Mouse (Mus musculus) midbrain, embryonic 14.5 days (tissue): ENCODE measurements around the gene Smad5. TPM values are rescaled to one million over a fixed set of nuclear protein-coding genes. Genes with fewer than 3 reads are reported as not detected.

Experiments used
- ATAC-seq: fragments of 200-750 bp; cut with Nextera tagmentation; 2 replicates; pipeline ENCODE4 v1.8.0; 2017; ENCODE audit warnings: moderate number of reproducible peaks, moderate library complexity; ENCODE audit not compliant: low FRiP score, low TSS enrichment
- DNase-seq: peaks from one replicate; pipeline ENCODE4 v3.0.0-alpha.2; 2015
- H3K27ac ChIP-seq: fragments of 300-500 bp; sonication (generic); replicated peaks from 2 replicates; pipeline ENCODE4 v1.5.1; 2014; ENCODE audit warnings: mild to moderate bottlenecking, low read depth, low read length, moderate library complexity
- H3K27me3 ChIP-seq: fragments of 300-500 bp; sonication (generic); 2 replicates; pipeline ENCODE4 v1.6.1; 2014; ENCODE audit warnings: low read length, control low read depth, mixed read lengths; ENCODE audit not compliant: control insufficient read depth, insufficient read depth
- H3K36me3 ChIP-seq: fragments of 300-500 bp; sonication (generic); 2 replicates; pipeline ENCODE4 v1.6.1; 2014; ENCODE audit warnings: low read length, control low read depth; ENCODE audit not compliant: control insufficient read depth, insufficient read depth
- H3K4me1 ChIP-seq: fragments of 300-500 bp; sonication (generic); 2 replicates; pipeline ENCODE4 v1.6.1; 2014; ENCODE audit warnings: mild to moderate bottlenecking, antibody characterized with exemption, low read length, control low read depth; ENCODE audit not compliant: control insufficient read depth, insufficient read depth
- H3K4me2 ChIP-seq: fragments of 300-500 bp; sonication (generic); 2 replicates; pipeline ENCODE4 v1.6.1; 2014; ENCODE audit warnings: mild to moderate bottlenecking, low read length, moderate library complexity
- H3K4me3 ChIP-seq: fragments of 300-500 bp; sonication (generic); replicated peaks from 2 replicates; pipeline ENCODE4 v1.5.1; 2014; ENCODE audit warnings: low read depth, low read length
- H3K9ac ChIP-seq: fragments of 300-500 bp; sonication (generic); replicated peaks from 2 replicates; pipeline ENCODE4 v1.6.1; 2014; ENCODE audit warnings: mild to moderate bottlenecking, low read length, moderate library complexity
- H3K9me3 ChIP-seq: fragments of 300-500 bp; sonication (generic); 2 replicates; pipeline ENCODE4 v1.6.1; 2016; ENCODE audit warnings: low read length, control low read depth, mixed read lengths; ENCODE audit not compliant: control insufficient read depth
- WGBS: fragments of 180-500 bp; shearing (Covaris S2); extraction: QIAGEN DNeasy Blood & Tissue Kit; methylation state at CpG from one replicate; pipeline ENCODE4 v1.1.7; 2014; 5-methylcytosine and 5-hydroxymethylcytosine counted together
- polyA plus RNA-seq: library from polyadenylated mRNA; unstranded; fragments of >200 nt; fragmentation: Nextera tagmentation; extraction: Ambion mirVana; gene quantifications from 2 replicates; pipeline ENCODE4 v1.2.1, GENCODE M21; 2014

Smad5 gene
- polyA plus RNA-seq, 1 experiment from 2014 or later, result 35.7 TPM

DNA sequence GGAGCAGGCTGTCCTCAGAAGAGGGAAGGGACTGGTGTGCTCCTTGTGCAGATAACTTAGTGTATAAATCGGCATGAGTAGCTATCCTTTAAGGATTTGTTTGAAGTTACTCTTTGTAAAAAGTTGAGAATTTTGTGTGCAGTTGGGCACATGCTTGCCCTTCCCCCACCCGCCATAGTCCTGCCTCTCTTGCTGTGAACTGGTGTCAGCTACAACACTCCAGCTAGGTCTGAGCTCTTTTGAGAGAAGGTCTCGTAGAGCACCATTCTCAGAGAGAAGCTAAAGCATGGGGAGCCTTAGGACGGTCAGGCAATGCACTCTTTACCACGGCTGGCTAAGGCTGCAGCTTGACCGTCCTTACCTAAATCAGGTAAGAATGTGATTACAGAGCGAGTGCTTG lies 38.9 kb downstream of the Smad5 start:
- no peak for DNase-seq
- Histone ChIP-seq H3K27ac (no peak overlapping the region), H3K4me2 (no peak overlapping the region), H3K9ac (no peak overlapping the region), H3K4me3 (no peak overlapping the region), H3K36me3 (peaks cover 41% of the 10 kb centered on the region), H3K27me3 (no peaks in the 10 kb centered on the region), H3K9me3 (no peaks in the 10 kb centered on the region), H3K4me1 (no peaks in the 10 kb centered on the region)
- no peak for ATAC-seq
- WGBS, result 86% methylated on average over 7 of the region's 7 CpGs

DNA sequence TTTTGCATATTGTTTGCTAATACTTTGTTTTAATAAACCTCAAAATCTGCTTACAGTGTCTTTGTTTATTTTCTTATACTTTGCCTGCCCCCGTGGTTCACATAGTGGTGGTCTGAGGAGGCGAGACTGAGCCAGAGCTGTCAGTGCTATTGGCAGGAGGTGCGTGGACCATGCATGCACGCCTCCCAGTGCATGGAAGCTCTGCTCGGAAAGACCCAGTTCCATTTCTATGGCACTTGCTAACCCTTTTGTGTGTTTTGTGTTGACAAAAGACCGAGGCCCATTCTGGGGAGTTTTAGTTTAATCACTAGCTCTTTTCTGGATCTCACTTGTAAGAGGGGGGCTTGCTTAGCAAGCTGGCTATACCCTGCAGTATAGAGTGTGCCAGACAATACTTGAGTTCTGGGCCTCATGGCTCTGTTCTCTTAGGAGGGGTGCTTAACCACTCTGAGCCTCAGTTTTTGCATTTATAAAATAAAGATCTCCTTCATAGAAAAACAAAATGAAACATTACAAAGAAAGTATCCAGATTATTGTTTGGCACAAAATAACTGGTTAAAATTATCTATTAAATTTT lies 39.6 kb downstream of the Smad5 start:
- H3K4me1 ChIP-seq, result no peaks in the 10 kb centered on the region
- H3K9ac ChIP-seq, result no peak overlapping the region
- ATAC-seq, result no peak
- H3K27me3 ChIP-seq, result no peaks in the 10 kb centered on the region
- H3K36me3 ChIP-seq, result peaks cover 34% of the 10 kb centered on the region
- peak; percentile 14 for DNase-seq
- no peak overlapping the region for H3K4me3 ChIP-seq
- no peaks in the 10 kb centered on the region for H3K9me3 ChIP-seq
- 53% methylated on average over 6 of the region's 6 CpGs for WGBS
- no peak overlapping the region for H3K27ac ChIP-seq
- H3K4me2 ChIP-seq, result no peak overlapping the region

DNA sequence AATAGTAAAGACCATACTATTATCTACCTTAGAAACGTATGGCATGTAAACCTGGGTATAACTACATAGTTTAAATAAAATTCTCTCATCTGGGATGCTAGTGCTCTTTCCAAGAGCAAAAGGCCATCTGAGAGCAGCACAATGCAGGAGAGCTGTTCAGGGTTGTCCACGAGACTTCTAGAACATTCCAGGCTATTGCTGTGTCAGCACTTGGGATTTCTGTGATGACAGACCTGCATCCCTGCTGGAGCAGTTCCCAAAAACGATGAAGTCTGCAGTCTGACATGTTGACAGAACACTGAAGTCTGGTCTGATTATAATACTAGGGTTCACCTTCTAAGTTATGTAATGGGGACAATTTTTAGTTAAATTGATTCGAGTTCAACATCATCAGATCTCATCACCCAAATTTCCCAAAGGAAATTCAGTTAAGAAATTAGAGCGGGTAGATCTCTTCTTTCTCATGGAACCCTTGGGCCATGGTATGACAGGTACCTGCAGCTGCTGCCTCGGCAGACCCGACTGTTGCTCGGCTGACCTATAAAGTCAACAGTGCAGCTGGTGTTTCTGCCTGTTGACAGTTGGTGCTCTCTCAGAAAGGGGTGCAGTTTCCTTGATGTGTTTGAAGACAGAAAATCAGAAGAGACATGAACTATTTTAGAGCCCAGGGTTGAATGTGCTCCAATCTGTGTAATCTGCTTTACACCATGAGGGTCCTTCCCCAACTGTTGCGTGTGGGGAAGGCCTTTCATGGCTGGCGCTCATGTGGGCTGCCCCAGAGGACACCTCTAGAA lies 44.1 kb downstream of the Smad5 start:
- Histone ChIP-seq H3K27ac (no peak overlapping the region), H3K36me3 (0 out of 2 replicates have a peak, but pooled peaks cover under 1% of the 10 kb centered on the region), H3K9me3 (no peaks in the 10 kb centered on the region), H3K4me3 (no peak overlapping the region), H3K9ac (no peak overlapping the region), H3K4me1 (0 out of 2 replicates have a peak, but pooled peaks cover under 1% of the 10 kb centered on the region), H3K27me3 (peaks cover 8% of the 10 kb centered on the region), H3K4me2 (no peak overlapping the region)
- DNase-seq (no peak), ATAC-seq (no peak)
- 87% methylated on average over 10 of the region's 10 CpGs for WGBS

DNA sequence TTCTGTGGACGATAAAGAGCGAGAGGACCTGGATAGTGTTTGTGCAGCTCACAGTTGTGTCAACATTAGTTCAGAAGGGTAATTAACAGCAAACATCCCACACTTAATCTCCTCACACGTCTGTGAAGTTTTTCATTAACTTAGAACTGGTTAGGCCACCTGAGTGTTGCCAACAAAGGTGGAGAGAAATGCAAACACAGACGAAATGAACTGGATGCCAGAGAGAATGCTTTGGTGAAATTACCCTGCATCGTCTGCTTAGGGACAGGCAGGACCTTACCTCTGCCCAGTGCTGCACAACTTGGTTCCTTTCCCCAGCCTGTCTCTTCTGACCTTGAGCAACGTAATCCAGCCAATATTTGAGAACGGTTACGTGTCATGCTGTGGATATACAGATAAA lies 44.7 kb downstream of the Smad5 start:
- no peak overlapping the region for H3K4me2 ChIP-seq
- no peaks in the 10 kb centered on the region for H3K9me3 ChIP-seq
- peaks cover 7% of the 10 kb centered on the region; the same call in 1 of the 2 replicates for H3K4me1 ChIP-seq
- peaks cover 13% of the 10 kb centered on the region for H3K27me3 ChIP-seq
- no peak overlapping the region for H3K27ac ChIP-seq
- H3K4me3 ChIP-seq, result no peak overlapping the region
- H3K36me3 ChIP-seq, result no peaks in the 10 kb centered on the region
- no peak for ATAC-seq
- 82% methylated on average over 8 of the region's 8 CpGs for WGBS
- no peak overlapping the region for H3K9ac ChIP-seq
- no peak for DNase-seq

DNA sequence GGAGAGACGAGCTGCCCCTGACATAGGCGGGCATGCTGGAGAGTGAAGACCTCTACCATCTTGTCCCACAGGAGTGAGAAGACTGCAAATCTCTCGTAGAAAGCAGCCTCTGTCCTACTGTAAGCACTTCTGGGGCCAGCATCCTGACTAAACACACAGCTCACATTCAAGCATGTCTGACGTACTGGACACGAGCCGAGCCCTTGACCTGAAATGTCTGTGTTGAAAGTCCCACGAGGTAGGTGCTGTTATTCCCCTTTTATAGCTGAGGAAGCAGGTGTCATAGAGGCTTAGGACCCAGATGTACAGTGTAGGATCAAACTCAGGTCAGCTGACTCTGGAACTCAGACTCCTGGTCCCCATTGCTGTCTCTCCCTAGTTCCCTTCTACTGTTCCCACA lies 46.6 kb downstream of the Smad5 start:
- Histone ChIP-seq H3K4me3 (no peak overlapping the region), H3K9me3 (no peaks in the 10 kb centered on the region), H3K27me3 (peaks cover 31% of the 10 kb centered on the region), H3K4me1 (peaks cover 15% of the 10 kb centered on the region), H3K36me3 (no peaks in the 10 kb centered on the region), H3K4me2 (no peak overlapping the region), H3K27ac (no peak overlapping the region), H3K9ac (no peak overlapping the region)
- no peak for DNase-seq
- ATAC-seq, result no peak
- WGBS, result 86% methylated on average over 7 of the region's 7 CpGs

DNA sequence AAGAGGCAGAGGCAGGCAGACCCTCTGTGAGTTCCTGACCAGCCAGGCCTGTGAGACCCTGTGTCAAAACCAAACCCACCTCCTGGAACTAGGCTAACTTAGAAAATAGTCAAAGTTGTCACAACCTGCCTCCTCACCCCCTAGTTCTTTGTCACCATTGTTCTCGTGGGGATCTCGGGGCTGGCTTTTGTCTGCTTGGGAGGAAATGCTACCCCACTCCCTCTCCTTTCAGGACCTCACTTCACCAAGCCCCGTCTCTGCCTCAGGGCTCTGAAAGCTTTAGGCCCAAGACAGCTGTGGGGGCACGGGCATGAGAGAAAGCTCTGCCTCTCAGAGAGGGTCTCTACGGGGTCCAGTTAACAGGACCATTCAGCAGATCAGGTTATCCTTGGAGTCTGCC lies 49.0 kb downstream of the Smad5 start:
- Histone ChIP-seq H3K4me1 (peaks cover 15% of the 10 kb centered on the region), H3K27me3 (peaks cover 31% of the 10 kb centered on the region), H3K36me3 (no peaks in the 10 kb centered on the region), H3K9me3 (no peaks in the 10 kb centered on the region), H3K4me3 (no peak overlapping the region; the same call in 1 of the 2 replicates), H3K27ac (no peak overlapping the region), H3K9ac (0 out of 2 replicates have a peak overlapping the region, but pooled peaks have one; percentile 58), H3K4me2 (peak overlapping the region; percentile 93; the same call in 1 of the 2 replicates)
- no peak for DNase-seq
- WGBS, result 17% methylated on average over 5 of the region's 5 CpGs
- ATAC-seq, result no peak

DNA sequence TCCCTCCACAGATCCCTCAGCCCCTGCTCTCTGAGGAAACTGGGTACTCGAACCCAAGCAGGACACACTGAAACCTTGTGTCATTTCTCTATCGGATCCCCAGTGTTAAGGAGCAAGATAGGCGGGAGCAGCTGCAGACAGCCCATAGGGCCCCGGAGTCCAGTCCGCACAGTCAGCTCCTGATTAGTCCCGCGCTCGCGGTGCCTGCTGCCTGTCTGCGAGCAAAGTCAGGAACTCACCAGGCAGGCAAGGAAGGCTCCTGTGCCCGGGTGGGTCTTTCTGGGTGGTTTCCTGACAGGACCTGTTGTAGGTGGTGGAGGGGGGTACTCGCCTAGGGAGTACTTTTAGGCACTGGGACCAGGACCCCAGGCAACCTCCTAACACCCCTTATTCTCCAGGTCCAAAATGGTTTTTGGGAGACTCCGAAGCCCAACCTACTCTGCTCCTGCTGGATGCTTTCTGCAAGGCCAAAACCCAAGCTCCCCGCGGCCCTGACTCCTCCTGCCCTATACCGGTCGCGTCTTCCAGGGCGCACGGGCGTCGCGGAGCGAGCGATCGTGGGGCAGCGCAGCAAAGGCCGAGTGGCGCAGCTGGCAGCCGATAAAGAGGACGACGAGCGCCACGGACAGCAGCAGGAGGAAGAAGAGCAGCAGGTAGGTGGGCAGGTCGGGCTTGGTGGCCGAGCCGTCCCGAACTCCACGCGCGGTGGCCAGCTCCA lies 49.8 kb downstream of the Smad5 start:
- ATAC-seq, result no peak
- peaks cover 33% of the 10 kb centered on the region for H3K27me3 ChIP-seq

DNA sequence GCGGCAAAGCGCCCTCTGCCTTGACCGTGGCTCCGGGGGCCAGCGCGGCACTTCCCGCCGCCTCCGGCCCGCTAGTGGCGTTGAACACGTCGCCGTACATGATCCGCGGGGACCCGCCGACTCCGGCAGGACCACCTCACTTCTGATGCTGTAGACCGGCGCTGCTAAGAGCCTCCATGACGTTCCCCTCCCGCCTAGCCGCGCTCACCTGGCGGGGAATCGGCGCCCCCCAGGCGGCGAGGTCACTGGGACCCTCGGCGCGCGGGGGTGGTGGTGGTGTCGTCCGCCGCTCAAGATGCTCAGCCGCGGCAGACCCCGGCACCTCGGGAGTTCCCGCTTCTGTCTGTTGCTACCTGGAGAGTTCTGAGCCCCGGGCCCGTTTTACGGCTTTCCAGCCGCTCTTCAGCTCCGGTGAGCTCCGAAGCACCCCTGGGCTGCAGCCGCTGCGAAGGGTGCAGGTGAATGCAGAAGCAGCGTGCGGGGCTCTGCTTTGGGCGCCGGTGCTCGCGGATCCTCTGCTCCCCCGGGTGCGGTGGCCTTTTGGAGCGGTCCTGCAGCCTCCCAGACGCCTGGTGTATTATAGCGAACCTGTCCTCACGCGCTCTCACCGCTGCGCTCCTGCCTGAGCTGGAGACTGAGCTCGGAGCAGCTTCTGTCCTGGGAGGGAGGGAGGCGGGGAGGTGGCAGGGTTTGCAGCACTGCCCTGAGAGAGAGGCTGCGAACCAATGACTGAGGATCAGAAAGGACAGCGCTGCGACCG lies 50.6 kb downstream of the Smad5 start, which contains the start of gene Gm45623:
Gene Gm45623 (minus strand): TSS at position 636 of the 760 bp plus-strand sequence.
- ATAC-seq, result no peak
- Histone ChIP-seq H3K36me3 (no peaks in the 10 kb centered on the region), H3K9me3 (no peaks in the 10 kb centered on the region), H3K4me3 (peak within 1 kb of the TSS; percentile 46), H3K27me3 (peaks cover 34% of the 10 kb centered on the region), H3K4me2 (peak within 1 kb of the TSS; percentile 93), H3K4me1 (peaks cover 15% of the 10 kb centered on the region), H3K27ac (no peak within 1 kb of the TSS), H3K9ac (peak within 1 kb of the TSS; percentile 58)
- under 1% methylated on average over 71 of the region's 71 CpGs for whole genome bisulfite sequencing
- peak; percentile 65 for DNase-seq

More for the DNA sequence above, 49.8 kb downstream of the Smad5 start:
- DNase-seq, result peak; percentile 77
- 1% methylated on average over 41 of the region's 41 CpGs for WGBS
- Histone ChIP-seq H3K27ac (no peak overlapping the region), H3K36me3 (no peaks in the 10 kb centered on the region), H3K9me3 (no peaks in the 10 kb centered on the region), H3K4me3 (peak overlapping the region; percentile 46), H3K9ac (peak overlapping the region; percentile 58), H3K4me2 (peak overlapping the region; percentile 93), H3K4me1 (peaks cover 15% of the 10 kb centered on the region)
